Mouse (Mus musculus): ENCODE measurements at regions not wholly inside any gene's neighbourhood (a gene's known extent, or its start where the extent isn't known, plus 50 kb on each side); places are given as distances from the start of the nearest gene placed in this dataset.

- TF ChIP-seq CTCF (conservative IDR thresholded peaks at IDR 0.05; ENCODE audit: insufficient read depth, insufficient read length, low read depth, low read length) (no peak), POLR2A (IDR thresholded peaks at IDR 0.05; ENCODE audit: low read depth, low read length) (no peak)
Measured at GRCm38 (mm10) chr8:34691776-34692175, 580.2 kb upstream of the Gm10131 start.
